Mouse (Mus musculus) embryonic fibroblast, embryonic 13.5 days (primary cell): ENCODE measurements at regions not wholly inside any gene's neighbourhood (a gene's known extent, or its start where the extent isn't known, plus 50 kb on each side); places are given as distances from the start of the nearest gene placed in this dataset.

Source experiments
- CTCF ChIP-seq: IDR thresholded peaks from 2 replicates; pipeline ENCODE4 v1.5.1; 2011; ENCODE audit warnings: mild to moderate bottlenecking, control low read depth, low read length, moderate library complexity, borderline replicate concordance; ENCODE audit not compliant: insufficient read depth
- POLR2A ChIP-seq: IDR thresholded peaks from 2 replicates; pipeline ENCODE4 v1.6.1; 2011; ENCODE audit warnings: low read depth, mild to moderate bottlenecking, control low read depth, low read length, moderate library complexity

DNA sequence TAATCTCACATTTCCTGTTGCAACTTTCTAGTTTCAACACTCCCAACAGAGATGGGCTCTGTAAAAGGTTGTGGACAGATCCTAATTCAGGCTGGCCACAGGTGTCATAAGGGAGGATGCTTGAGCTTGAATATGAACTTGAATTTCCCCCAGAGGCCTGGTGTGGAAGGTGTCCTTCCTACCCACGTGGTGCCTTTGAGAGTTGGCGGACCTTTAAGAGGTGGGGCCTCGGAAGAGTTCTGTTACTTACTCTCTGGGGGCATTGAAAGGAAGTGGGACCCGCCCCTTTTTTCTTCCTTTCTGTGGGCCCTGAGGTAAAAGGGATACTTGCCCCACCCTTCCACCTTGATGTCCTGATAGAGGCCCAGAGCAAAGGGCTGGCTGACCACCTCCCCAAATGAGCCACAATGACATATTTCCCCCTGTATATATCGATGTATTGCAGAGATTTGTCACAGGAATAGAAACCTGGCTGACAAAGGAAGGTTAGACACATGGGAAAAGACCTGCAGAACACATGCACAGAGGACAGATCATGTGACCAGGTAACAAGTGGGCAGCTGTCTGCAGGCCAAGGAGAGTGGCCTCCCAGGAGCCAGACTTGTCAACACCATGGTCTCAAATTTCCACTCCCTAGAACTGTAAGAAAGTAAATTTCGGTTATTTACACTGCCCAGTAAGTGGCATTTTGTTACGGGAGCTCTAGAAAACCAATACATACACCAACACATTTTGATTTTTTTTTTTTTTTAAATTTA lies 84.2 kb upstream of the Klf13 start:
- TF ChIP-seq CTCF (no peak), POLR2A (no peak)
